Mouse (Mus musculus) adrenal gland, postnatal 36 days (tissue): ENCODE data around the gene Ttl. TPM values are rescaled to one million over a fixed set of nuclear protein-coding genes. Genes with fewer than 3 reads are reported as not detected.

Source experiments
- DNase-seq, 2 experiments: peaks; one replicate each; pipeline ENCODE4 v3.0.0; 2021; ENCODE audit warnings: mixed read lengths in 1 of 2
- long read RNA-seq, 2 experiments: library from polyadenylated mRNA; stranded (forward); transcript quantifications; one replicate each; pipeline ENCODE4 v2.0.0; 2021; ENCODE audit warnings: borderline sequencing depth in 2 of 2
- total RNA-seq, 2 experiments: library from RNA; stranded (reverse); gene quantifications; 2 replicates each; pipeline ENCODE4 v1.2.3; 2021

The Ttl gene
- 10 to 100 TPM; 10.7 to 12.1 TPM for total RNA-seq
- long read RNA-seq, experiment 1, full-length matches to known transcripts = 8 of 11 reads
- long read RNA-seq, experiment 1, partial matches to known transcripts = 1 of 11 reads
- long read RNA-seq, experiment 1, other reads (novel, unspliced or antisense) = 2 of 11 reads
- long read RNA-seq, experiment 2, full-length matches to known transcripts = 5 of 6 reads
- long read RNA-seq, experiment 2, partial matches to known transcripts = 0 of 6 reads
- long read RNA-seq, experiment 2, other reads (novel, unspliced or antisense) = 1 of 6 reads

GRCm38 (mm10) chr2:129065437-129066282 is at the start of gene Ttl:
TSS of gene Ttl (plus strand) at chr2:129065942.
- peak; percentile 85 to 92 for DNase-seq

- peak; percentile 43 to 44 for DNase-seq
These were observed 45.6 kb upstream of the Ttl start for GRCm38 (mm10) chr2:129020106-129020505.

- DNase-seq = peak; percentile 7 to 52
These were observed 40.9 kb upstream of the Ttl start for GRCm38 (mm10) chr2:129024820-129025219.

GRCm38 (mm10) chr2:129035381-129035780 is 30.4 kb upstream of the Ttl start:
- no peak for DNase-seq

GRCm38 (mm10) chr2:129038426-129038936 is 27.3 kb upstream of the Ttl start:
- peak; percentile 10 to 26 for DNase-seq

GRCm38 (mm10) chr2:129038937-129039631 is 26.7 kb upstream of the Ttl start:
- DNase-seq = peak; percentile 30 to 49

GRCm38 (mm10) chr2:129040567-129040966 is 25.2 kb upstream of the Ttl start:
- DNase-seq = peak in 1 of 2 experiments; percentile 22

GRCm38 (mm10) chr2:129046172-129046845 is 19.4 kb upstream of the Ttl start:
- DNase-seq = peak; percentile 77 to 79

GRCm38 (mm10) chr2:129046846-129047196 is 18.9 kb upstream of the Ttl start:
- DNase-seq = peak in 1 of 2 experiments; percentile 8

- no peak for DNase-seq
These were observed 17.9 kb upstream of the Ttl start, which contains the start of gene Vinac1 for GRCm38 (mm10) chr2:129047811-129048210. TSS of gene Vinac1 (minus strand) at chr2:129048172.

GRCm38 (mm10) chr2:129052451-129052983 is 13.2 kb upstream of the Ttl start:
- DNase-seq = no peak

GRCm38 (mm10) chr2:129055741-129056140 is 10.0 kb upstream of the Ttl start:
- DNase-seq = peak; percentile 60 to 61

GRCm38 (mm10) chr2:129056597-129056996 is 9.1 kb upstream of the Ttl start:
- no peak for DNase-seq

- DNase-seq = no peak
These were observed 8.5 kb upstream of the Ttl start for GRCm38 (mm10) chr2:129057256-129057655.

GRCm38 (mm10) chr2:129057920-129058361 is 7.8 kb upstream of the Ttl start:
- DNase-seq = no peak

GRCm38 (mm10) chr2:129061456-129062059 is 4.2 kb upstream of the Ttl start:
- no peak for DNase-seq

- peak; percentile 73 to 78 for DNase-seq
These were observed 584 bp downstream of the Ttl start for GRCm38 (mm10) chr2:129066326-129066725.

GRCm38 (mm10) chr2:129070296-129070695 is 4.6 kb downstream of the Ttl start:
- DNase-seq = no peak

- peak; percentile 27 to 28 for DNase-seq
These were observed 12.6 kb downstream of the Ttl start for GRCm38 (mm10) chr2:129078313-129078712.

GRCm38 (mm10) chr2:129079194-129079593 is 13.5 kb downstream of the Ttl start:
- DNase-seq = no peak

GRCm38 (mm10) chr2:129081097-129081496 is 15.4 kb downstream of the Ttl start:
- peak in 1 of 2 experiments; percentile 22 for DNase-seq
